Mouse (Mus musculus) CH12.LX (cell line): ENCODE data around the gene Aldh4a1. TPM values are rescaled to one million over a fixed set of nuclear protein-coding genes. Genes with fewer than 3 reads are reported as not detected.

Experiments
- DNase-seq: peaks from one replicate; pipeline ENCODE4 v3.0.0-alpha.2; 2013; ENCODE audit errors: extremely low read depth
- H3K27ac ChIP-seq: 2 replicates; pipeline ENCODE4 v1.5.1; 2012; ENCODE audit warnings: low read depth, mild to moderate bottlenecking, control low read depth, moderate library complexity; ENCODE audit not compliant: insufficient read depth
- H3K27me3 ChIP-seq: replicated peaks from 2 replicates; pipeline ENCODE3; 2012; ENCODE audit warnings: inconsistent platforms
- H3K36me3 ChIP-seq, 2 experiments: replicated peaks in 1 of 2; 2 replicates each; pipeline versions ENCODE3 to v1.6.1; 2012; ENCODE audit warnings: inconsistent platforms in 1 of 2, low read length in 1 of 2, mild to moderate bottlenecking in 1 of 2, mixed read lengths in 1 of 2, moderate library complexity in 1 of 2; ENCODE audit not compliant: control insufficient read depth in 1 of 2, insufficient read depth in 1 of 2
- H3K4me1 ChIP-seq, 2 experiments: 2 replicates each; pipeline ENCODE4 v1.6.1; 2012; ENCODE audit warnings: inconsistent platforms in 1 of 2, moderate library complexity in 1 of 2; ENCODE audit not compliant: insufficient read depth in 2 of 2, control insufficient read depth in 1 of 2
- H3K4me2 ChIP-seq: 2 replicates; pipeline ENCODE4 v1.6.1; 2012; ENCODE audit warnings: low read depth, mild to moderate bottlenecking, control low read depth; ENCODE audit not compliant: poor library complexity, insufficient read depth, severe bottlenecking
- H3K4me3 ChIP-seq, 3 experiments: fragments of 150-350 bp in 1 of 3; sonication (generic) in 1 of 3; replicated peaks in 1 of 3; 2 replicates each; pipeline versions ENCODE3 to v1.5.1; 2011 to 2012; ENCODE audit warnings: low read depth in 2 of 3, low read length in 2 of 3, mild to moderate bottlenecking in 2 of 3, moderate library complexity in 2 of 3, control low read depth in 1 of 3, improper control_type of control experiment in 1 of 3, inconsistent platforms in 1 of 3, mixed read lengths in 1 of 3; ENCODE audit not compliant: poor library complexity in 1 of 3
- H3K79me2 ChIP-seq: replicated peaks from 2 replicates; pipeline ENCODE4 v1.6.1; 2012; ENCODE audit warnings: mild to moderate bottlenecking, moderate library complexity; ENCODE audit not compliant: control insufficient read depth, poor library complexity, insufficient read depth, severe bottlenecking; ENCODE audit errors: extremely low read depth
- H3K9ac ChIP-seq: 2 replicates; pipeline ENCODE4 v1.6.1; 2012; ENCODE audit warnings: low read depth, mild to moderate bottlenecking, control low read depth, moderate library complexity; ENCODE audit not compliant: insufficient read depth
- H3K9me3 ChIP-seq: replicated peaks from 2 replicates; pipeline ENCODE3; 2012; ENCODE audit warnings: low read length, inconsistent platforms, mixed read lengths
- BHLHE40 ChIP-seq: IDR thresholded peaks from 2 replicates; pipeline ENCODE4 v1.6.1; 2011; ENCODE audit warnings: mild to moderate bottlenecking, low read depth, low read length, improper control_type of control experiment
- CHD1 ChIP-seq: IDR thresholded peaks from 2 replicates; pipeline ENCODE4 v1.6.1; 2012; ENCODE audit warnings: low read depth, low read length, improper control_type of control experiment, inconsistent platforms
- CTCF ChIP-seq, 2 experiments: IDR thresholded peaks in 1 of 2; conservative IDR thresholded peaks in 1 of 2; 2 replicates each; pipeline ENCODE4 v1.5.1; 2011 to 2012; ENCODE audit warnings: low read depth in 2 of 2, low read length in 2 of 2, improper control_type of control experiment in 1 of 2, inconsistent platforms in 1 of 2, mild to moderate bottlenecking in 1 of 2, moderate library complexity in 1 of 2
- E2F4 ChIP-seq: IDR thresholded peaks from 2 replicates; pipeline ENCODE4 v1.6.1; 2011; ENCODE audit warnings: low read depth, low read length, improper control_type of control experiment; ENCODE audit not compliant: insufficient replicate concordance
- ETS1 ChIP-seq: conservative IDR thresholded peaks from 2 replicates; pipeline ENCODE4 v1.6.1; 2012; ENCODE audit warnings: low read depth, mild to moderate bottlenecking, inconsistent platforms, low read length, improper control_type of control experiment, moderate library complexity
- HCFC1 ChIP-seq: IDR thresholded peaks from 2 replicates; pipeline ENCODE4 v1.6.1; 2012; ENCODE audit warnings: low read depth, mild to moderate bottlenecking, inconsistent platforms, low read length, improper control_type of control experiment
- IRF4 ChIP-seq: IDR thresholded peaks from 2 replicates; pipeline ENCODE4 v1.6.1; 2014; ENCODE audit warnings: low read depth, mild to moderate bottlenecking, inconsistent platforms, low read length, improper control_type of control experiment
- MAX ChIP-seq: IDR thresholded peaks from 2 replicates; pipeline ENCODE4 v1.6.1; 2011; ENCODE audit warnings: low read length, improper control_type of control experiment
- MAZ ChIP-seq: IDR thresholded peaks from 2 replicates; pipeline ENCODE4 v1.6.1; 2012; ENCODE audit warnings: low read depth, mild to moderate bottlenecking, inconsistent platforms, low read length, improper control_type of control experiment, moderate library complexity
- MEF2A ChIP-seq: IDR thresholded peaks from 2 replicates; pipeline ENCODE4 v1.6.1; 2014; ENCODE audit warnings: low read depth, mild to moderate bottlenecking, inconsistent platforms, low read length, improper control_type of control experiment, borderline replicate concordance
- PAX5 ChIP-seq: IDR thresholded peaks from 2 replicates; pipeline ENCODE4 v1.6.1; 2012; ENCODE audit warnings: low read length, inconsistent platforms, mixed read lengths
- UBTF ChIP-seq: IDR thresholded peaks from 2 replicates; pipeline ENCODE4 v1.6.1; 2012; ENCODE audit warnings: low read depth, mild to moderate bottlenecking, inconsistent platforms, low read length, improper control_type of control experiment, moderate library complexity
- ZKSCAN1 ChIP-seq: IDR thresholded peaks from 2 replicates; pipeline ENCODE4 v1.6.1; 2012; ENCODE audit warnings: low read depth, inconsistent platforms, low read length, improper control_type of control experiment, borderline replicate concordance
- dilution Hi-C: fragments of 300-500 bp; cut with MboI; formaldehyde crosslinking; loops from 2 replicates; pipeline ENCODE4 v1.14.3; 2020; ENCODE audit warnings: low sequenced_read_pairs; ENCODE audit not compliant: extremely low pct_unique_long_range_greater_than_20kb, extremely low pct_ligation_motif_present
- in situ Hi-C: fragments of 300-500 bp; cut with MboI; formaldehyde crosslinking; loops from 3 replicates; pipeline ENCODE4 v1.14.3; 2019; ENCODE audit warnings: low sequenced_read_pairs, low pct_ligation_motif_present, low pct_unique_long_range_greater_than_20kb, mixed read lengths
- polyA plus RNA-seq: library from polyadenylated mRNA; unstranded; fragments of >175 nt; gene quantifications from 2 replicates; pipeline ENCODE4 v1.2.1, GENCODE M21; 2012; ENCODE audit warnings: low read depth; ENCODE audit not compliant: insufficient read length
- total RNA-seq, 2 experiments: library from RNA; depleted of rRNA; stranded (reverse); fragments of 300-350 nt in 1 of 2; fragments of >200 nt in 1 of 2; gene quantifications; 2 replicates each; pipeline ENCODE4 v1.2.3; 2012 to 2014

The Aldh4a1 gene
- total and polyA plus RNA-seq, 3 experiments: 6.5 to 18.0 (median 6.5) TPM

DNA sequence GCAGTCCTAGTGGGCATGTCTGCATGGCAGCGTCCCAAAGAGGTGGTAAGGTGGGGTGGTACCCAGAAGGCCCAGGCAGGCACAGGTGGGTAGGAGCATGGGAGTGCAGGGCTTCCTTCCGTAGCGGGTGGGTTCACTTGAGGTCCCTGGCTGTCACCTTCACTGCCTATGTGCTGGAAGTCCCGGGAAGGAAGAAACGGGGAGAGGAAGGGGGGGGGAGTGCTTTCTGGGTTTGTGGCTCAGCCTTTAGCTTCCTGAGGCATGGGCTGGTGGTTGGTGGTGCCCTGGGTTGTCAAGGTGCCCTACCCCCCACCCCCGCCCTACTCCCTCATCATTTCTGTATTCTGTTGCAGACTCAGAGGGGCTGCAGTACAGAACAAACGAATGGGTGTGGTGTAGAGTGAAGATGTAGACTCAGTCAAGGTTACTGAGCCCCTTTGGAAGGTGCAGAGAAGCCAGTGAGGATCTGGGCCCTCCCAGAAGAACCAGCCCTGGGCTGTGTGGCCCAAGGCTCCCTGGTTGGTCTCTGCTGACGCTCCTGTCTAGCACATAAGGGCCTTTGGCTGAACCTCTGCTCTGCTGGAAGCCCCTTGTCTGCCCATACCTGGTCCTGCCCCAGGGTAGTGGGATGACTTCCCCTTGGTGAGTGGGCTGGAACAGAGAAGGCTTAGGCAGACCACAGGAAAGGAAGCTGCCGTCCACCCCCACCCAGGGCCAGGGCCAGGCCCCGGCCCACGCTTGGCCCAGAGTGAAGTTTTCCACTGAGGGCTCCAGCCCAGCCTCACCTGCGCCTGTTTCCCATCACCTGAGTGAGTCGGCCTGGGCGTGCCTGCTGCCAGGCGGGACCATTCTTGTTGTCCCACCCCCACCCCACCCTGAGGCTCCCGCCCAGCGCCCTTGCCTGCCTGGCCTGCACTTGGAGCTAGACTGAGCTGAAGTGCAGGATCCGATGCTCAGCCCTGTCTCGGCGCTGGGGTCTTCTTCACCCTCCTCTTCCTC, 25.1 kb upstream of the Aldh4a1 start:
- H3K27me3 ChIP-seq: peaks cover 9% of the 10 kb centered on the region
- no peak for DNase-seq
- no peak for TF ChIP-seq MEF2A
- no peak for TF ChIP-seq UBTF
- TF ChIP-seq PAX5: no peak
- TF ChIP-seq E2F4: no peak
- TF ChIP-seq ETS1: no peak

DNA sequence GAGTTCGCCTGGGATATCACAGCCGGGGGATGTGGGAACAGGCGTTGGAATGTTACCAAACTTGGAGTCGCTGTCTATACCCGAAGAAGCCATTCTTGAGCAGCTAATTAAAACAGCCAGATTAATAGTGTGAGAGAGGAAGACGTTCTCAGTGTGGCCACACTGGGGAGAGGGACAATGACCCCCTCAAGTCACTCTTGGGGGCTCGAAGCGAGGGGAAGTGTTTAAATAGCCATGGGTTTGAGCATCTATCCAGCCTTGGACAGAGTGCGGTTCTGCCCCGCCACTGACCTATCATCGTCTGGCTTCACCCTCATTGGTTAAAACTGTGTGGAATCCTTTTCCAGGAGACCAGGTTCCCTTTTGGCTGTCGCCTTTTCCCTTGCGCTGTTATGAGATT, 24.3 kb upstream of the Aldh4a1 start:
- no peaks in the 10 kb centered on the region for H3K79me2 ChIP-seq
- TF ChIP-seq MAZ (no peak), CTCF (conservative IDR thresholded peaks at IDR 0.05 in 1 of 2, IDR thresholded peaks at IDR 0.05 in 1 of 2; ENCODE audit: low read depth in 2 of 2, low read length in 2 of 2) (no peak), HCFC1 (no peak), CHD1 (no peak), MAX (no peak), ZKSCAN1 (no peak), BHLHE40 (no peak), IRF4 (no peak)
- no peak for DNase-seq
- H3K4me1 ChIP-seq: peaks cover 16 to 34% of the 10 kb centered on the region in 2 experiments
- H3K9ac ChIP-seq: peak overlapping the region; percentile 19
- H3K27ac ChIP-seq: no peak overlapping the region
- in situ Hi-C loops: no loop called here
- no peak overlapping the region for H3K4me3 ChIP-seq
- H3K36me3 ChIP-seq: no peaks in the 10 kb centered on the region
- dilution Hi-C loops: no loop called here
- peaks cover 7% of the 10 kb centered on the region for H3K9me3 ChIP-seq
- H3K27me3 ChIP-seq: peaks cover 12% of the 10 kb centered on the region
- peak overlapping the region; percentile 75 for H3K4me2 ChIP-seq

More for the DNA sequence above, 25.1 kb upstream of the Aldh4a1 start:
- H3K4me2 ChIP-seq: no peak overlapping the region
- H3K79me2 ChIP-seq: no peaks in the 10 kb centered on the region
- in situ Hi-C loops: no loop called here
- peaks cover 13 to 34% of the 10 kb centered on the region in 2 experiments for H3K4me1 ChIP-seq
- H3K36me3 ChIP-seq: no peaks in the 10 kb centered on the region
- H3K27ac ChIP-seq: no peak overlapping the region
- no peak overlapping the region for H3K4me3 ChIP-seq
- H3K9me3 ChIP-seq: peaks cover 7% of the 10 kb centered on the region
- dilution Hi-C loops: no loop called here
- no peak overlapping the region for H3K9ac ChIP-seq
